Mouse (Mus musculus): Measurements from ENCODE around the gene AC134908.4. TPM values are rescaled to one million over a fixed set of nuclear protein-coding genes. Genes with fewer than 3 reads are reported as not detected.

The AC134908.4 gene
- polyA plus RNA-seq, 1 experiment from 2014 or later = 0.88 TPM

GRCm38 (mm10) chr17:25838904-25839303, 43.4 kb upstream of the AC134908.4 start:
- no peak overlapping the region for H3K9ac ChIP-seq (ENCODE audit: low read length)
- peaks cover 59% of the 10 kb centered on the region for H3K36me3 ChIP-seq (ENCODE audit: control insufficient read depth, insufficient read depth, low read length)
- no peaks in the 10 kb centered on the region for H3K27me3 ChIP-seq (replicated peaks; ENCODE audit: control insufficient read depth, insufficient read depth, low read length)
- no peak overlapping the region for H3K4me3 ChIP-seq (ENCODE audit: low read depth, low read length)
- no peak overlapping the region for H3K4me2 ChIP-seq (ENCODE audit: low read length)
- peaks cover 39% of the 10 kb centered on the region for H3K4me1 ChIP-seq (ENCODE audit: control insufficient read depth, insufficient read depth, low read length)
- H3K9me3 ChIP-seq (replicated peaks; ENCODE audit: control insufficient read depth, low read length) = no peaks in the 10 kb centered on the region
- WGBS = 91% methylated on average over 4 of the region's 4 CpGs
- ATAC-seq (no peak), DNase-seq (ENCODE audit: low spot score) (no peak)
- H3K27ac ChIP-seq (ENCODE audit: low read depth, low read length) = no peak overlapping the region

GRCm38 (mm10) chr17:25837533-25837932, 42.1 kb upstream of the AC134908.4 start:
- DNase-seq (ENCODE audit: low spot score) (peak; percentile 60), ATAC-seq (no peak)
- Histone ChIP-seq H3K27me3 (replicated peaks; ENCODE audit: control insufficient read depth, insufficient read depth, low read length) (no peaks in the 10 kb centered on the region), H3K4me1 (ENCODE audit: control insufficient read depth, insufficient read depth, low read length) (peaks cover 38% of the 10 kb centered on the region), H3K9ac (ENCODE audit: low read length) (peak overlapping the region; percentile 72; the same call in 1 of the 2 replicates), H3K36me3 (ENCODE audit: control insufficient read depth, insufficient read depth, low read length) (peaks cover 53% of the 10 kb centered on the region), H3K9me3 (replicated peaks; ENCODE audit: control insufficient read depth, low read length) (no peaks in the 10 kb centered on the region), H3K4me2 (ENCODE audit: low read length) (peak overlapping the region; percentile 72), H3K4me3 (ENCODE audit: low read depth, low read length) (no peak overlapping the region), H3K27ac (ENCODE audit: low read depth, low read length) (peak overlapping the region; percentile 67)
- WGBS = 27% methylated on average over 3 of the region's 3 CpGs

- Histone ChIP-seq H3K4me1 (ENCODE audit: control insufficient read depth, insufficient read depth, low read length) (peaks cover 39% of the 10 kb centered on the region), H3K27me3 (replicated peaks; ENCODE audit: control insufficient read depth, insufficient read depth, low read length) (no peaks in the 10 kb centered on the region), H3K27ac (ENCODE audit: low read depth, low read length) (peak within 1 kb of the TSS; percentile 67), H3K9me3 (replicated peaks; ENCODE audit: control insufficient read depth, low read length) (no peaks in the 10 kb centered on the region), H3K4me2 (ENCODE audit: low read length) (peak within 1 kb of the TSS; percentile 72), H3K36me3 (ENCODE audit: control insufficient read depth, insufficient read depth, low read length) (peaks cover 49% of the 10 kb centered on the region), H3K9ac (ENCODE audit: low read length) (peak within 1 kb of the TSS; percentile 72), H3K4me3 (ENCODE audit: low read depth, low read length) (peak within 1 kb of the TSS; percentile 38)
- DNase-seq (ENCODE audit: low spot score) = peak; percentile 84
- under 1% methylated on average over 26 of the region's 29 CpGs for WGBS
- ATAC-seq = peak; percentile 27
These were observed 41.6 kb upstream of the AC134908.4 start, which contains the start of gene Rhbdl1 for GRCm38 (mm10) chr17:25837076-25837410. Rhbdl1 (minus strand) TSS chr17:25837295.

GRCm38 (mm10) chr17:25836397-25837075, 41.1 kb upstream of the AC134908.4 start:
- DNase-seq (ENCODE audit: low spot score) = peak; percentile 21
- no peak for ATAC-seq
- Histone ChIP-seq H3K4me2 (ENCODE audit: low read length) (peak overlapping the region; percentile 72), H3K27me3 (replicated peaks; ENCODE audit: control insufficient read depth, insufficient read depth, low read length) (no peaks in the 10 kb centered on the region), H3K9me3 (replicated peaks; ENCODE audit: control insufficient read depth, low read length) (no peaks in the 10 kb centered on the region), H3K4me1 (ENCODE audit: control insufficient read depth, insufficient read depth, low read length) (peaks cover 44% of the 10 kb centered on the region), H3K36me3 (ENCODE audit: control insufficient read depth, insufficient read depth, low read length) (peaks cover 47% of the 10 kb centered on the region), H3K9ac (ENCODE audit: low read length) (peak overlapping the region; percentile 72), H3K4me3 (ENCODE audit: low read depth, low read length) (peak overlapping the region; percentile 38), H3K27ac (ENCODE audit: low read depth, low read length) (peak overlapping the region; percentile 67)
- 22% methylated on average over 21 of the region's 23 CpGs for WGBS

DNA sequence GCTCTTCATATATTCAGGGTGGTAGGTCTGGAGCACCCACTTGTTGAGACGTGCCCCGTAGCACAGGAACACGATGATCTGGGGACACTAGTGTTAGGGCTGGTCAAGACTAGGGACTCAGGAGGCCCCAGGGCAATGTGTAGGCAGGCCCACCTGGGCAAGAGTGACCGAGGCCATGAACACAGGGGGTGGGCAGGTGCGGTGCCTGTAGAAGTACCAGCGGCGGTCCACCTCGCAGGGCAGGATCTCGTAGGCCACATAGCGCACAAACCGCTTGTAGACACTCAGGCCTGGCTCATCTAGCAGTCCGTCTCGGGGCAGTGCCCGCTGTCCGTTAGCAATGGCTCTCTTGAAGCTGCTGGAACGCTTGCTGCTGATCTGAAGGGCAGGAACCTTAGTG, 40.4 kb upstream of the AC134908.4 start:
- DNase-seq (ENCODE audit: low spot score) = no peak
- WGBS = 92% methylated on average over 16 of the region's 16 CpGs
- H3K27ac ChIP-seq (ENCODE audit: low read depth, low read length) = no peak overlapping the region
- H3K4me2 ChIP-seq (ENCODE audit: low read length) = peak overlapping the region; percentile 72; the same call in 1 of the 2 replicates
- no peak overlapping the region for H3K9ac ChIP-seq (ENCODE audit: low read length)
- H3K9me3 ChIP-seq (replicated peaks; ENCODE audit: control insufficient read depth, low read length) = no peaks in the 10 kb centered on the region
- 0 out of 2 replicates have a peak overlapping the region, but pooled peaks have one; percentile 38 for H3K4me3 ChIP-seq (ENCODE audit: low read depth, low read length)
- no peaks in the 10 kb centered on the region for H3K27me3 ChIP-seq (replicated peaks; ENCODE audit: control insufficient read depth, insufficient read depth, low read length)
- peaks cover 48% of the 10 kb centered on the region for H3K4me1 ChIP-seq (ENCODE audit: control insufficient read depth, insufficient read depth, low read length)
- ATAC-seq = no peak
- H3K36me3 ChIP-seq (ENCODE audit: control insufficient read depth, insufficient read depth, low read length) = peaks cover 47% of the 10 kb centered on the region

DNA sequence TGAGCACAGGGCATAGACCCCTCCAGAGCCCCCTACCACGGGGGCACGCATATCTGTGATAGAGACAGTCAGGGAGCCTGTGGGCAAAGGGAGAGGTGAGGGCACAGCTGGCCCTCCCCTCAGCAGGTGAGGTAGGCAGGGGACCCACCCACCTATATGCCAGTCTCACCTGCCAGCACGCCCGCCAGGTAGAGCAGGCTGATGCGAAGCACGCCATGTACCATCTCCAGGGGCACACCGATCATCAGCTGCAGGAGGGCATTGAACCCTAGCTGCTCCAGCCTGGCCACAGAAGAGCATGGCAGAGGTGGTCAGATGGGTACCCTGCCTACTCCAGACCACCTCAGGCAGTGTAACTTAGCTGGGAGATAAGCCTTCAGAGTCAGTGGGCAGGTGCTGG, 39.8 kb upstream of the AC134908.4 start:
- Histone ChIP-seq H3K27me3 (replicated peaks; ENCODE audit: control insufficient read depth, insufficient read depth, low read length) (no peaks in the 10 kb centered on the region), H3K27ac (ENCODE audit: low read depth, low read length) (no peak overlapping the region), H3K36me3 (ENCODE audit: control insufficient read depth, insufficient read depth, low read length) (peaks cover 47% of the 10 kb centered on the region), H3K4me3 (ENCODE audit: low read depth, low read length) (no peak overlapping the region), H3K4me2 (ENCODE audit: low read length) (no peak overlapping the region), H3K9ac (ENCODE audit: low read length) (no peak overlapping the region), H3K9me3 (replicated peaks; ENCODE audit: control insufficient read depth, low read length) (no peaks in the 10 kb centered on the region), H3K4me1 (ENCODE audit: control insufficient read depth, insufficient read depth, low read length) (peaks cover 48% of the 10 kb centered on the region)
- DNase-seq (ENCODE audit: low spot score) = no peak
- WGBS = 94% methylated on average over 7 of the region's 7 CpGs
- no peak for ATAC-seq

DNA sequence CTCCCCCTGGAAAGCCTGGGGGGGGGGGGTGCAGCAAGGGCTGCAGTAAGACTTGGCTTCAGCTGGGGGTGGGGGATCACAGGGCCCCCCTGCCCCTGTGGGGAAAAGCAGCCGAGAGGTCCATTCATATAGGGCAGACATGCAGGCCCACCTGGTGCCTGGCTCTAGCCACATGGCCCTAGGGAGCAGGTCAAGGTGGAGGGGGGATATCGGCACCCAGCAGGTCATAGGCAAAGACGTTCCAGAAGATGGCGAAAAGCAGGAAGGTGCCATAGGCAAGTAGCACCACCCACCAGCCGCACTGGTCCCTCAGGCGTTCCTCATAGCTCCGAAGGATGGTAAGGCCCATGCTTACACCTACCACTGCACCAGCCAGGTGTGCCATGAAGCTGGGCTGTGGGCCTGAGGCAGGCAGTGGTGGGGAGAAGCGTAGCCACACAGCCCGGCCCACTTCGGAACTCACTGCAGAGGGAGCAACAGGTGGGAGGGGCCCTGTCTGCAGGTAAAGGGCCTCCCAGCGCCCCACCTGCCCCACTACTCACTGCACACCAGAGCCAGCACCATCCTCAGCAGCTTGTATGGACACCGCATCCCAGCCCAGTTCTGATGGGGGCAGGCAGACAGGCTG, 39.2 kb upstream of the AC134908.4 start:
- H3K4me3 ChIP-seq (ENCODE audit: low read depth, low read length) = peak overlapping the region; percentile 86
- peaks cover 53% of the 10 kb centered on the region for H3K4me1 ChIP-seq (ENCODE audit: control insufficient read depth, insufficient read depth, low read length)
- no peak overlapping the region for H3K27ac ChIP-seq (ENCODE audit: low read depth, low read length)
- no peak for DNase-seq (ENCODE audit: low spot score)
- peak overlapping the region; percentile 79 for H3K4me2 ChIP-seq (ENCODE audit: low read length)
- H3K27me3 ChIP-seq (replicated peaks; ENCODE audit: control insufficient read depth, insufficient read depth, low read length) = no peaks in the 10 kb centered on the region
- WGBS = 87% methylated on average over 12 of the region's 12 CpGs
- H3K9ac ChIP-seq (ENCODE audit: low read length) = peak overlapping the region; percentile 62
- peaks cover 47% of the 10 kb centered on the region for H3K36me3 ChIP-seq (ENCODE audit: control insufficient read depth, insufficient read depth, low read length)
- no peak for ATAC-seq
- no peaks in the 10 kb centered on the region for H3K9me3 ChIP-seq (replicated peaks; ENCODE audit: control insufficient read depth, low read length)

DNA sequence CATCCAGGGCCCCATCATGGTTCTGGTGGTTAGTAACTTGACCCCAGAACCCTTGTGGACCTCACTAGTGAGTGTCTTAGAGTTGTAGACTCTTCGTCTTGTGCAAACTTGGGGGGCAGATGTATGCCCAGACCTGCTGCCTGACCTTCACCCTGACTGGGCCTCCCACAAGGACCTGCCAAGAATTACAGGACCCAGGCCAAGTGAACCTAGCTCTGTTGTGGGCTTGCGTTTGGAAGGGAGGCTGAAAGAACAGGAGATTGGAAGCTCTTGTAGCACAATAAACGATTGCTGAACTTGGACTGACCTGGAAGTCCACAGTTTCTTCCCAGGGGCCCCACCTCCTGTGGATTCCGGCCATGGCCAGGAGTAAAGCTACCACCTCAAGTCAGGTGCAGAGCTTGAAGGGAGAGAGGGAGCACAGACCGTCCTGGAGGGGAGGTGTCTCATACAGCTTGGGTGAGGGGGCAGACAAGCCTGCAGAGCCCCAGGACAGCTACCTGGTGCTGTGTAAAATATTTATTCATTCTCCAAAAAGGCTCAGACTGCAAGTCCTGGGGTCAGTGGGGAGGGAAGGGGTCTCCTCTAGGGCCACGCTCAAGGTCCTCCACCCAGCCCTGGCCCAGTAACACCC, 38.6 kb upstream of the AC134908.4 start:
- no peaks in the 10 kb centered on the region for H3K27me3 ChIP-seq (replicated peaks; ENCODE audit: control insufficient read depth, insufficient read depth, low read length)
- H3K4me1 ChIP-seq (ENCODE audit: control insufficient read depth, insufficient read depth, low read length) = peaks cover 56% of the 10 kb centered on the region
- H3K4me2 ChIP-seq (ENCODE audit: low read length) = peak overlapping the region; percentile 79
- no peak for ATAC-seq
- H3K4me3 ChIP-seq (ENCODE audit: low read depth, low read length) = peak overlapping the region; percentile 86
- H3K36me3 ChIP-seq (ENCODE audit: control insufficient read depth, insufficient read depth, low read length) = peaks cover 44% of the 10 kb centered on the region
- DNase-seq (ENCODE audit: low spot score) = no peak
- peak overlapping the region; percentile 78; the same call in 1 of the 2 replicates for H3K27ac ChIP-seq (ENCODE audit: low read depth, low read length)
- no peaks in the 10 kb centered on the region for H3K9me3 ChIP-seq (replicated peaks; ENCODE audit: control insufficient read depth, low read length)
- 48% methylated on average over 6 of the region's 6 CpGs for WGBS
- H3K9ac ChIP-seq (ENCODE audit: low read length) = peak overlapping the region; percentile 62
